Mouse (Mus musculus) ES-E14 (cell line): ENCODE results near the gene Ano9. TPM values are rescaled to one million over a fixed set of nuclear protein-coding genes. Genes with fewer than 3 reads are reported as not detected.

Source experiments
- DNase-seq: peaks from one replicate; pipeline ENCODE4 v3.0.0-alpha.2; 2013; ENCODE audit warnings: low read depth, low spot score
- H3K27ac ChIP-seq: 2 replicates; pipeline ENCODE4 v1.5.1; 2012; ENCODE audit warnings: low read depth, mild to moderate bottlenecking, low read length, moderate library complexity, mixed read lengths; ENCODE audit not compliant: poor library complexity, insufficient read depth, severe bottlenecking
- H3K36me3 ChIP-seq: 2 replicates; pipeline ENCODE4 v1.6.1; 2012; ENCODE audit warnings: mild to moderate bottlenecking, low read length, moderate library complexity, mixed read lengths; ENCODE audit not compliant: control insufficient read depth, poor library complexity, insufficient read depth, severe bottlenecking
- H3K4me1 ChIP-seq, 2 experiments: fragments of 150-350 bp in 1 of 2; sonication (generic) in 1 of 2; 2 replicates each; pipeline ENCODE4 v1.6.1; 2012; ENCODE audit warnings: low read length in 2 of 2, mild to moderate bottlenecking in 1 of 2, mixed read lengths in 1 of 2; ENCODE audit not compliant: control insufficient read depth in 2 of 2, insufficient read depth in 2 of 2, poor library complexity in 1 of 2
- H3K4me3 ChIP-seq, 2 experiments: fragments of 150-350 bp in 1 of 2; sonication (generic) in 1 of 2; 2 replicates each; pipeline ENCODE4 v1.5.1; 2012; ENCODE audit warnings: low read length in 2 of 2, low read depth in 1 of 2, mild to moderate bottlenecking in 1 of 2, mixed read lengths in 1 of 2; ENCODE audit not compliant: insufficient read depth in 1 of 2, poor library complexity in 1 of 2, severe bottlenecking in 1 of 2
- H3K9ac ChIP-seq: 2 replicates; pipeline ENCODE4 v1.6.1; 2012; ENCODE audit warnings: low read depth, mild to moderate bottlenecking, low read length, mixed read lengths; ENCODE audit not compliant: poor library complexity, insufficient read depth, severe bottlenecking
- H3K9me3 ChIP-seq: fragments of 150-350 bp; sonication (generic); 2 replicates; pipeline ENCODE4 v1.6.1; 2012; ENCODE audit warnings: low read depth, mild to moderate bottlenecking, low read length; ENCODE audit not compliant: control insufficient read depth, insufficient read depth
- CHD2 ChIP-seq: IDR thresholded peaks from 2 replicates; pipeline ENCODE4 v1.6.1; 2014; ENCODE audit warnings: mild to moderate bottlenecking, low read depth, low read length, inconsistent platforms
- HCFC1 ChIP-seq: IDR thresholded peaks from 2 replicates; pipeline ENCODE4 v1.6.1; 2012; ENCODE audit warnings: low read length, inconsistent platforms, borderline replicate concordance; ENCODE audit not compliant: insufficient read depth
- MAFK ChIP-seq: IDR thresholded peaks from 2 replicates; pipeline ENCODE4 v1.6.1; 2014; ENCODE audit warnings: mild to moderate bottlenecking, low read depth, low read length, inconsistent platforms; ENCODE audit not compliant: insufficient read depth
- ZC3H11A ChIP-seq: IDR thresholded peaks from 2 replicates; pipeline ENCODE4 v1.6.1; 2012; ENCODE audit warnings: low read depth, mild to moderate bottlenecking, inconsistent platforms, low read length, borderline replicate concordance
- ZNF384 ChIP-seq: IDR thresholded peaks from 2 replicates; pipeline ENCODE4 v1.6.1; 2012; ENCODE audit warnings: low read depth, low read length, inconsistent platforms
- in situ Hi-C, 2 experiments: fragments of 600-800 bp; cut with MboI; formaldehyde crosslinking; loops; one replicate each; pipeline ENCODE4 v1.15.1; 2025; ENCODE audit warnings: low sequenced_read_pairs in 2 of 2, inconsistent platforms in 1 of 2; ENCODE audit not compliant: unreplicated experiment in 2 of 2
- total RNA-seq: library from RNA; depleted of rRNA; stranded (reverse); fragments of 300-350 nt; gene quantifications from 2 replicates; pipeline ENCODE4 v1.2.3, GENCODE M21; 2012

Ano9 gene
- total RNA-seq, 1 experiment = 26.4 TPM

DNA sequence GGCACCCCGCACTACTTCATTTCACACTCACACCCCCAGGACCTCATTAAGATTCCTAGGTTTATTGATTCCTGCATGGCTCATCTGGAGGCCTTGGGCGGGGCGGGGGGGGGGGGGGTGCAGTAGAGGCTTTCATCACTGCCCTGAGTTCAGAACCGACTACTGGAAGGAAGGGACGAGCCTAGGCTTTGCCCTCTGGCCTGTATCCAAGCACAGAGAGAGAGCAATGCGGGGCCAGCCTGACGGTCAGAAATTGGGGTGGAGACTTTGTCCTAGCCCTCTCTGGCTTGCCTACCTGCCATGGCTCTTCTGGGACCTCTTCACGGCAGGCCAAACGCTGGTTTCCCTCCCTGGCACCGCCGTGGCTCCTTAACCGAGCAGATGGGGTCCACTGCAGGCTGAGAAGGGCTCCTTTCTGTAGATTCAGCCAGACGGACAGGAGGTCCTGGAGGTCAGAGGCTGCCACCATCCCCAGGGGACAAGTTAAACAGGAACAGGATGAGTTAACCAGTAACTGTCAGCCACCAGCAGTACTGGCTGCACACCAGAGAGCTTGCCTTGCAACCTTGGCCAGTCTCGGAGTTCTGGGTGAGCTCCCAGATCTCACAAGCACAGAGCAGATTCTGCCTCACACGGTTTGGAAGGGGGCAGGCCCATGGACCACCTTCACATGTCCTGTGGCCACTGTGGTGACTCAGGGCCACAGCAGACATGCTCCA is 23.0 kb downstream of the Ano9 start:
- Histone ChIP-seq H3K27ac (no peak overlapping the region), H3K4me1 (peaks cover 10 to 25% of the 10 kb centered on the region in 2 experiments), H3K36me3 (peaks cover 6% of the 10 kb centered on the region; the same call in 1 of the 2 replicates), H3K9ac (no peak overlapping the region), H3K4me3 (no peak overlapping the region), H3K9me3 (no peaks in the 10 kb centered on the region)
- no peak for TF ChIP-seq ZC3H11A
- no peak for TF ChIP-seq CHD2
- TF ChIP-seq ZNF384 = no peak
- TF ChIP-seq HCFC1 = no peak
- TF ChIP-seq MAFK = no peak
- in situ Hi-C loops = no loop called here
- DNase-seq = no peak

DNA sequence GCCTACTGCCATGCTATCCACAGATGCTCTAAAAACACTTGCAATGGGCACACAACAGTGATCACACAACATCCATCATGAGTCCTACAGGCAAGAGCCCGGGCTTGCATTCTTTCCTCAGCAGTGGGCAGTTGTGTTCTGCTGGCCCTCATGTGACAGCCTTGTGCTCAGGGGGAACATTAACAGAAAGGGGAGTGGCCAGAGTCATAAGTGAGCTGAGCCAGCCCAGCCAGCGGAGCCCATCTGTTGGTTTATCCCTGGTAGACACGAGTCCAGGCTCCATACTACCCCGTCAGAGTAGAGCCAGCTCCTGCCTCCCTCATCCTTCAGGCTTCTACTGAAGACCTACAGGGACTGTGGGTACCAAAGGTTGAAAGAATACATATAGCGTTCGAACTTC is 23.7 kb downstream of the Ano9 start:
- Histone ChIP-seq H3K9me3 (no peaks in the 10 kb centered on the region), H3K27ac (no peak overlapping the region), H3K4me3 (no peak overlapping the region), H3K9ac (no peak overlapping the region), H3K4me1 (peaks cover 10 to 30% of the 10 kb centered on the region in 2 experiments; a peak in 3 of 4 replicates), H3K36me3 (peaks cover 8% of the 10 kb centered on the region; the same call in 1 of the 2 replicates)
- in situ Hi-C loops = no loop called here
- no peak for DNase-seq
- TF ChIP-seq MAFK (no peak), CHD2 (no peak), HCFC1 (no peak), ZNF384 (no peak), ZC3H11A (no peak)

GRCm38 (mm10) chr7:141092051-141092735 is 25.4 kb downstream of the Ano9 start:
- Histone ChIP-seq H3K9me3 (no peaks in the 10 kb centered on the region), H3K9ac (peak overlapping the region; percentile 68; the same call in 1 of the 2 replicates), H3K27ac (no peak overlapping the region), H3K4me3 (peak overlapping the region; percentile 32 to 49; a peak in 3 of 4 replicates), H3K4me1 (peaks cover 16 to 46% of the 10 kb centered on the region in 2 experiments; a peak in 3 of 4 replicates), H3K36me3 (peaks cover 8% of the 10 kb centered on the region; the same call in 1 of the 2 replicates)
- in situ Hi-C loops = no loop called here
- TF ChIP-seq CHD2 (no peak), MAFK (no peak), ZC3H11A (peak; percentile 37; the same call in 1 of the 2 replicates), ZNF384 (no peak), HCFC1 (0 out of 2 replicates have a peak, but pooled peaks have one; percentile 35)
- DNase-seq = peak; percentile 92

- in situ Hi-C loops = no loop called here
Observed at GRCm38 (mm10) chr7:141090228-141090627, 27.4 kb downstream of the Ano9 start.

More at GRCm38 (mm10) chr7:141090228-141090627, 27.4 kb downstream of the Ano9 start:
- H3K4me3 ChIP-seq = no peak overlapping the region
- DNase-seq = no peak
- no peaks in the 10 kb centered on the region for H3K9me3 ChIP-seq
- H3K9ac ChIP-seq = no peak overlapping the region
- no peak for TF ChIP-seq MAFK
- no peak for TF ChIP-seq ZNF384
- no peak for TF ChIP-seq CHD2
- no peak for TF ChIP-seq ZC3H11A
- no peak for TF ChIP-seq HCFC1
- peaks cover 8% of the 10 kb centered on the region; the same call in 1 of the 2 replicates for H3K36me3 ChIP-seq
- no peak overlapping the region for H3K27ac ChIP-seq
- peaks cover 11 to 35% of the 10 kb centered on the region in 2 experiments; a peak in 2 of 4 replicates for H3K4me1 ChIP-seq
